Mouse (Mus musculus) cerebral cortex, adult 2 months (tissue): Measurements from ENCODE around the gene Galnt14.

Experiments
- WGBS: fragments of 180-500 bp; shearing (Covaris S2); methylation state at CpG from one replicate; pipeline ENCODE4 v1.1.7; 2018; 5-methylcytosine and 5-hydroxymethylcytosine counted together

Gene Galnt14

GRCm38 (mm10) chr17:73663237-73663636 lies 47.0 kb downstream of the Galnt14 start:
- WGBS, result 74% methylated on average over 3 of the region's 3 CpGs

- WGBS, result 62% methylated on average over 6 of the region's 6 CpGs
Measured at GRCm38 (mm10) chr17:73658731-73659445, 51.4 kb downstream of the Galnt14 start.

GRCm38 (mm10) chr17:73656373-73656772 lies 53.9 kb downstream of the Galnt14 start:
- WGBS, result 88% methylated on average over 3 of the region's 3 CpGs

DNA sequence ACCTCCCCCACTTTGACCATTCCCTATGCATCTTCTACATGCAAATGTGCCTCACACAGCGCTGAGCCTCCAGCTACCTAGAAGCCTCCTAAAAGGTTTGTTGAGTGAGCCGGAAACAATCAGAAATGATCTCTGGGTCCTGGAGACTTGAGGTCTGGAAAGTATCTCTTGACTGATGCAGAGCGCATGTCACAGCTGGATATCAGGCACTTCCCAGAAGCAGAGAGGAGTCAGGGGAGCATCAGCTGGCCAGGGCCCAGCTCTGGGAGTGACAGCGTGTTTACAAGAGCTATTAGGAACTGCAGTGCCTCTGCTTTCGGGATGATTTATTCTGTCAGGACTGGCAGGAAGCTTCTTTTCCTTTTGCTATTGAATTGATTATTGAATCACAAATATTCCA lies 56.0 kb downstream of the Galnt14 start:
- 70% methylated on average over 5 of the region's 5 CpGs for WGBS

DNA sequence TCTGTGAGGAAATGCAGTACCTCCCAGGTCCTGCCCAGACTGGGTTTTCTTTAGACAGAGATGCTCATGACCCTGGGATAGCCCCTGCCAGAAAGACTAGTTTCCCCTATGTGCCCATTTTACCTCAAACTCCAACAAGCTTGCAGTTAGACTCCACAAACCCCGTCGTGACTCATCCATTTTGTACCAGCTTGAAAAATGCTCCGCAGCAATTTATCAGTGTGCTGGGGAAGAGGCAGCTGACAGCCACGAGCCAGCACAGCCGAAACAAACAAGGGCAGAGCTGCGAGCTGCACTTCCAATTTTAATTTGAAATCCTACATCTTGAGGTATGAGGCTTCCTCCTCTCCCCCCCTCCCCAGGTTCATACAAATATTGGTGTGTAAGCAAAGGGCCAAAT lies 60.9 kb downstream of the Galnt14 start:
- WGBS, result 66% methylated on average over 6 of the region's 6 CpGs

DNA sequence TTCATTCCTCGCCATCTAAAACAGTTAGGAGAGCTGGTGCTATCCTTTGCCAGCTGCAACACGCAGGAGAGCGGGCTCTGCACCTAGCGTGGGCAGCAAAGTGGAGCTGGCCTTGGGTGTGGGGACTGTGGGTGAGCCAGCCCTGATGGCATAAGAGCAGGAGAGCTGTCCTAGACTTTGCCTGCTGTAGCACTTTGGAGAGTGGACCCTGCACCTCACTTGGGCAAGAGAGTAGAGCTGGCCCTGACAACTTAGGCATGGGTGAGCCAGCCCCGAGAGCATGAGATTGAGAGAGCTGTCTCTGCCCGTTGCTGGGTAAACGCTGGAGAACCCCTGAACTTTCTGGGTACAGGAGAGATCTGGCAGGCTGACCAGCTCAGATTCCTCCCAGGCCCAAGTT lies 68.6 kb downstream of the Galnt14 start:
- whole genome bisulfite sequencing, result 87% methylated on average over 7 of the region's 7 CpGs

DNA sequence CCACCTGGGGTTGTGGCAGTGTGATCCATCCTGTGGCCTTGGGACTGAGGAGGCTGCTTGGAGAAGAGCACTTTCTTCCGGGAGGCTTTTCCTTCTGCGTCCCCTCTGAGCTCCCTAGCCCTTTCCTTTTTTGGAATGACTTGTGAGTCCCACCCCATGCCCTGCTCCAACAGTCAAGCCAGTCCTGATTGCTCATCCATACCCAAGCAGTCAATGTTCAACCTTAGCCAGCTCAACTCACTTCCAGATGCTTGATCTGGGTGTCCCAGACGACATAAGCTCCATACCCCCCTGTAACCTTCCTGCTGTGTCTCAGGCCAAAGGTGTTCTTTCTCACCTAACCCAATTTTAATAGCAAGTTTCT lies 70.2 kb downstream of the Galnt14 start:
- WGBS, result 72% methylated on average over 3 of the region's 3 CpGs

GRCm38 (mm10) chr17:73639401-73640116 lies 70.7 kb downstream of the Galnt14 start:
- 75% methylated on average over 6 of the region's 6 CpGs for WGBS

DNA sequence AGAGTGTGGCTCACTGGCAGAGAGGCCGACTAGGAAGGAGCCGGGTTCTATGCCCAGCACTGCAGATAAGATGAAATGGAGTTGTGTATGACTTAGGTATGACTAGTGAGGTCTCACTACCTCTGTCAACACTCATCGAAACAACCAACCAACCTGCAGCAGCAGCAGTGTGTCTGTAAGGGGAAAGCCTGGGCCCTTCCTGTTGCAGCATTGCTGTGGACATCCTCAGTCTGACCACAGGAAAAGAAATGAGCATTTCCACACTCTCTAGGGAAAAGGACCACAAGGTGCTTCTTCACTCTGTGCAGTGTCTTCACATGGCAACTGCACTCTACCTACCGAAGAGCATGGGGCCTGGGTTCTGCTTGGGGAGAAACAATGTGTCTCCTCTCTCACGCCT lies 73.3 kb downstream of the Galnt14 start:
- 92% methylated on average over 5 of the region's 5 CpGs for WGBS

DNA sequence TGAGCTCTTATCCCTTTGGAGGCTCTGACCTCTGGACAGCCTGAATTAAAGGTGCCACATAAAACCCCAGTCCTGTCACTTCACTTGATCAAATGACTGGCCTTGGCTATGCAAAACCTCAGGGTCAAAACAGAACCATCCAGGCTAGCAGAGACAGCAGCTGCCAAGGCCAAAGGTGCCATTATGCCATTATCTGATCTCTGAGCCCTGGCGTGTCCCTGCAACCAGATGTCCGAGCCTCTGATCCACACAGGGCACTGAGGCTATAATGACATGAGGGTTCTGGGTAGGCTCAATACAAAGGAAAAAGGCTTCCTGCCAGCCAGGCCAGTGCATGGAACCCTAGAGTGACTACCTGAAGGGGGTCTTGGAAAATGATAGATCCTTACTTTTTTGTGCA lies 75.4 kb downstream of the Galnt14 start:
- 91% methylated on average over 2 of the region's 2 CpGs for WGBS

GRCm38 (mm10) chr17:73633991-73634710 lies 76.1 kb downstream of the Galnt14 start:
- 72% methylated on average over 11 of the region's 11 CpGs for WGBS

DNA sequence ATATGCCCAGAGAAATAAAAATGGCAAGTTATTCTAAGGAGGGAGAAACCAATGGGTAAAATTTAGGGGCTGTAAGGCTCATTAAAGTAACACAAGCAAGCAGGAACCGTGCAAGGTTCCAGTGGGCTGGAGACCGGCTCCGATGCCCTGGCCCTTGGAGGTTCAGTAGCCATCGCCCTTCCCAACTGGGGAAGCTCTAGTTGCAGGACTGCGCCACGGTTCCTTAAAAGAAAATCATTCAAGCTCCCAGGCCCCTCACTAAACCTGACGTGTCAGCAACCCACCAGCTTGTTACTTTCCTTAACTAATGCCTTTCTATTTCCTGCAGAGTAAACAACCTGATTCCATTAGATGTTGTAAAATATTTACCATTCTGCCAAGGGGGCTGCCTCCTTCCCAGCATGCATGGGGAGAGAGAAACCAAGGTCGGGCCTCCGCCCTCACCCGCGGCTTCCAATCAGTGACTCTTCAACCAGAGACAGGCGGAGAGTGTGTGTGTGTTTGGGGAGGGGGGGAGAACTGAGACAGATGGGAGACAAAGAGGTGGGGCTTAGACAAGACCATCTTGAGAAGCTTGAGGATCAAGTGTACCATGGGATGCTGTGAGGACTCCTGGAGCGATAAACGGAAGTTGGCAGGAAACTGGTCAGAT lies 81.9 kb downstream of the Galnt14 start:
- 93% methylated on average over 14 of the region's 14 CpGs for WGBS

DNA sequence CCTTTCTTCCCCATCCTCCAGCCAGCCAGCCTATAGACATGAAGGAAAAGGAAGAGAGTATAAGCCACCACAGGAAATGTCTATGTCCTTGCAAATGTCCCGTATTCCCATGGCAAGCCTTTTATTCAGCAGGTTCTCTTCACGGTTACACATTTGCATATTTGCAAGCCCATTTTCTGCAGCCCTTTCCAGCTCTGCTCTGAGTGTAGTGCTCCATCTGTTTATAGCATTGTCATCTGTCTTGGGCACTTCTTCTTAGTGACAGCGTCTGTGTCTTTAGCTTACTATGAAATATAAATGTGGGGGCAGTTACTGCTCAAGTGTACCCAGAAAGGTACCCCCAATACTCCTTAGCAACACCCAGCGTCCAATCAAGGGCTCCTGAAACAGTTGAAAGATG lies 83.3 kb downstream of the Galnt14 start:
- WGBS, result 44% methylated on average over 4 of the region's 4 CpGs

DNA sequence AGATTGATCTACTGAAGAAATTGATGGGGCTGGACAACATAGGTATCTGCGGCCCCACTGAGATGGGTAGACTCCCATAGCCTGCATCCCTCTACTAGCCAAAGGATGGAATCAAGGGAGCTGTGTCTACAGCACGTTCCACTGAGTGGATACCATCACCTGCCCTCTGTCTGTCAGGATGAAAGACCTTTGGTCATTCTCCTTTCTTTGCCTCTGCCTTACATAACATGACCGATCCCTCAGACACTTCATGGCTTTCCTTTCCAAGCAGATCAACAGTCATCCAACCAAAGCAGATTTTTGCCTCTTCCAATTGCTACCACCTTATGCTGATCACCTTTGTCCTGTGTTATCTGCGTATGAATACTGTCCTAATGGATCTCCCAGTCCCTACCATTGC lies 90.2 kb downstream of the Galnt14 start:
- 96% methylated on average over 4 of the region's 4 CpGs for WGBS

DNA sequence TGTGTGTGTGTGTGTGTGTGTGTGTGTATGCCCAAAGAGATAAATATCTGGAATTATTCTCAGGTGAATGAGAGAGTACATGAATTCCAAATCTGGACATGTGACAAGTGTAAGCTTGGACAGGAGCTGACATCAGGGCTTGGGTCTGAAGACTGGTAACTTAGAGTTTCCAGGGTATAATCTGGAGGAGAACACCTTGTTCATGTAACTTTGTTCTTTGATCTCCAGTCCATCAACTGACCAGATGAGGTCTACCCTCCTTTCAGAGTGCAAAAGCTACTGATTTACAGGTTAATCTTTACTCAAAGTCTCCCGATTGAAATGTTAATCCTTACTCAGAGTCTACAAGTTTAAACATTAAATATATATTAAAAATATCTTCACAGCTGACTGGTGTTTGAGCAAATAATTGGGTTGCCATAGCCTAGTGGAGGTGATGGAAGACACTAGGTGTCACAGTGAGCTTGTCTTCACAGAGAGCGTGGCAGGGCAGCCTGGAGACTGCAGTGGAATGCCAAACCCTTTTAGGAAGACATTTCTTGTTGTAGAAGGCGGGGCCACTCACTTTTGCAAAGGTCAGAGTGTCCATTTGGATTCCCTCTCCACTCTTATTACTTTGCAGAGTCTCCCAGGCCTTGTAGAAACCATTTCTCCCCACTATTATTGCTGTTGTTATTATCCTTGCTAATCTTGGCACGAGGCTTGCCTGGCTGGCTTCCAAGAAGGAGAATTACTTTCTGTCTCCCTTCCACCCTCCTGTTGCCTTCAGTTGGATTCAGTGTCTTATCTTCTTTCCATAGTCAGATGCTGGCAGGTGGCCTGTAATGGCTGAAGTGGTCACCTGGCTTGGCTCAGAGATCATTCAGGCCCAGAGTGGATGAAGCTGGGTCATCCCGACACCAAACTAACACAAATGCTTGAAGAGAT lies 107.4 kb downstream of the Galnt14 start:
- WGBS, result 70% methylated on average over 5 of the region's 5 CpGs

GRCm38 (mm10) chr17:73599923-73600322 lies 110.3 kb downstream of the Galnt14 start:
- WGBS, result 72% methylated on average over 6 of the region's 6 CpGs

DNA sequence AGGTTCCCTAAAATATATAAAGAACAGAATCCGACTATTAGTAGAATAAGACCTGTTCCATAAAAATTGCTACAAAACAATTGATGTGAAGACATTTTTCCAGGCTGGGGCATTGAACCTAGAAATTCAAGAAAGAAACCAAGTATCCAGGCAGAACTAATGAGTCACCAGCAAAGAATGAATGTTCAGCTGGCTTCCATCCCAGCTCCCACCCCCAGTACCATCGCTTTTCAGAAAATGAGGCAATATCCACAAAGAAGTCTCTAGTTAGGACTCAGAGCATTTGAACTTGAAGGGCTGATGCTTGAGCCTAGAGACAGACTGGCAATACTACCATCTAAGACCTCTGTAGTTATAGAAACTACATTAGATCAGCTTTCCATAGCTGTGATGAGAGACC lies 118.2 kb downstream of the Galnt14 start:
- 50% methylated on average over 2 of the region's 2 CpGs for WGBS

DNA sequence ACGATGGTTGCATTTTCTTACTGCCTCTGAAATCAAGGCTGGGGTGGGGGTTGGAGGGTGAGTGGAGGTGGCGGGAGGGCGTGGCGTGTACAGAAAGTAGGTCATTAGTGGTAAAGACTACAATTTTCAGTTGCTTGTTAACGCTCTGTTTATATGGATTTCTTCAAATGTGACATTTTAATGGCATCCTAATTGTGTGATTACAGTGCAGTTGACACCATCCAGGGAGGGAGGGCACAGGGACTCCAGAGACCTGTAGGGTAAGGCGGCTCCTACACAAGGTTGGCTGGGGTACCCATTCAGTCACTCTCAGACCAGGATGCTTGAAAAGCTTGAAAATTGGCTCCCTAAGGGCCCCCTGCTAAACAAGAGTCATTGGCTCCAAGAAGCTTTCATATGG lies 122.7 kb downstream of the Galnt14 start:
- WGBS, result 63% methylated on average over 6 of the region's 6 CpGs

DNA sequence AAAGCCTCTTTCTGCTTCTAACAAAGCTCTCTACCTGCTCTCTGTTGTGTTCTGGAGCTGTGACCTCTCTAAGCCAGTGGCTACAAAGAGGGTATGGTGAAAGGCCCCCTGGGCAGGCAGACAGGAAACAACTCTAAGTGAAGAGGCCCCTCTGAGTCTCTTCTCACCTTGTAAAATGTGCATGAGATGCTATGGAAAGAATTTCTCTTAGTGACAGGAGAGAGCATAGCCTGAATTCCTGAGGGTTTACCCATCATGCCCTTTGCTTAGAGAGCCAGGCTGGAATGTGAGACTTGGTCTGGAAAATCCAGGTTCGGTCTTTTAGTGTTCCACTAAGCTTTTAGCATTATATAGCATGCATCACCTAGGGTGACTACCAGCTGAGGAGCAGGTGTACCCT lies 136.1 kb downstream of the Galnt14 start:
- 84% methylated on average over 1 of the region's 1 CpGs for whole genome bisulfite sequencing

DNA sequence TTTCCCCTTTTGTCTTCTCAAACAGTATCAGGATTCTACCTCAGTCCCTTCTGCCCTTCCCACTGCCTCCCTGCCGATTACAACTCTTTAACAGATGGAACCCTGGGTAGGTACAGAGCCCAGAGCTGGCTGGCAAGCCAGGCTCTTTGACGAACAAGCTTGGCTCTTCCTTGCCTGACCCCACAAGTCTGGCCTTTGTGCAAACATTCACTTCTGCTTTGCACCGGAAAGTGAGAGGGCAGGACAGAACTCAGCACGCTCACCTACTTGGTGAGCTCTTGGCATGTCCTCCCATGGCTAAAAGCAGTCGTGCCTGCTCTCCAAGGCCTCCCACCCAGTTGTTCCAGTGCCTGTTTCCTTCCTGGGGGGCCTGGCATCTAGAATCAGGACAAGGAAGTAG lies 137.4 kb downstream of the Galnt14 start:
- 38% methylated on average over 5 of the region's 5 CpGs for WGBS

- 65% methylated on average over 5 of the region's 5 CpGs for WGBS
Measured at GRCm38 (mm10) chr17:73572440-73572839, 137.8 kb downstream of the Galnt14 start.
